Mouse (Mus musculus): Measurements from ENCODE around the gene Clasp1.

DNA sequence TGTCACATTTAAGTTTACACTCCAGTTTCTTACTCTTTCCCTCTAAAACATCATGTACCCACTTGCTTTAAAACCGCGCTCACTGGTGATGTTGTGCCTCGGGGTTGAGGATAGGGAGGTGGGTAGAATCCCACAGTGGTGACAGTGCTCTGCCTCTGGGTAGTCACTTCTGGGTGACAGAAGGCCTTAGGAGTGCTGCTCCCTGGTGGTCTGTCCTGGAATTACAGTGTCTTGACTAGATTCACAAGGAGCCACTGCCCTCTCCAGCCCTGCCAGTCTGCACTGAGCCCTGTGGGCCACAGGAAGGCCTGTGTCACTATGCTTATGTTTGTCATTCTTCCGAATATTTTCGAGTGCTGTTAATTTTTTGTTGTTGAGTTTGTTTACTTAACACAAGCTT is 109.5 kb downstream of the Clasp1 start:
- TF ChIP-seq CTCF (IDR thresholded peaks at IDR 0.05; ENCODE audit: control insufficient read depth, insufficient read depth, low read length) (peak; percentile 89), POLR2A (IDR thresholded peaks at IDR 0.05; ENCODE audit: borderline replicate concordance, control insufficient read depth, low read depth, low read length) (no peak)
